Mouse (Mus musculus) kidney, embryonic 14.5 days (tissue): ENCODE data around the gene Wdr25. TPM values are rescaled to one million over a fixed set of nuclear protein-coding genes. Genes with fewer than 3 reads are reported as not detected.

ENCODE experiments used
- ATAC-seq: fragments of 200-750 bp; cut with Nextera tagmentation; 2 replicates; pipeline ENCODE4 v1.8.0; 2017; ENCODE audit warnings: moderate number of reproducible peaks, mild to moderate bottlenecking, moderate TSS enrichment, moderate library complexity; ENCODE audit not compliant: low FRiP score, low TSS enrichment
- H3K27ac ChIP-seq: fragments of 300-500 bp; sonication (generic); 2 replicates; pipeline ENCODE4 v1.5.1; 2014; ENCODE audit warnings: low read depth, mild to moderate bottlenecking, low read length, moderate library complexity, mixed read lengths
- H3K27me3 ChIP-seq: fragments of 300-500 bp; sonication (generic); 2 replicates; pipeline ENCODE4 v1.6.1; 2014; ENCODE audit warnings: mild to moderate bottlenecking, low read length; ENCODE audit not compliant: control insufficient read depth, insufficient read depth
- H3K36me3 ChIP-seq: fragments of 300-500 bp; sonication (generic); 2 replicates; pipeline ENCODE4 v1.6.1; 2014; ENCODE audit warnings: low read length, mixed read lengths; ENCODE audit not compliant: control insufficient read depth, insufficient read depth
- H3K4me1 ChIP-seq: fragments of 300-500 bp; sonication (generic); 2 replicates; pipeline ENCODE4 v1.6.1; 2014; ENCODE audit warnings: low read length, mixed read lengths; ENCODE audit not compliant: control insufficient read depth, insufficient read depth
- H3K4me2 ChIP-seq: fragments of 300-500 bp; sonication (generic); replicated peaks from 2 replicates; pipeline ENCODE4 v1.6.1; 2014; ENCODE audit warnings: low read depth, mild to moderate bottlenecking, low read length
- H3K4me3 ChIP-seq: fragments of 300-500 bp; sonication (generic); 2 replicates; pipeline ENCODE4 v1.5.1; 2014; ENCODE audit warnings: mild to moderate bottlenecking, low read length
- H3K9ac ChIP-seq: fragments of 300-500 bp; sonication (generic); 2 replicates; pipeline ENCODE4 v1.6.1; 2014; ENCODE audit warnings: low read depth, mild to moderate bottlenecking, low read length, moderate library complexity
- H3K9me3 ChIP-seq: fragments of 300-500 bp; sonication (generic); 2 replicates; pipeline ENCODE4 v1.6.1; 2016; ENCODE audit warnings: low read length; ENCODE audit not compliant: control insufficient read depth
- WGBS: fragments of 180-500 bp; shearing (Covaris S2); extraction: QIAGEN DNeasy Blood & Tissue Kit; methylation state at CpG from one replicate; pipeline ENCODE4 v1.1.7; 2014; 5-methylcytosine and 5-hydroxymethylcytosine counted together
- polyA plus RNA-seq: library from polyadenylated mRNA; unstranded; fragments of >200 nt; fragmentation: Nextera tagmentation; extraction: Ambion mirVana; gene quantifications from 2 replicates; pipeline ENCODE4 v1.2.1, GENCODE M21; 2014

Wdr25 gene
- polyA plus RNA-seq, 1 experiment from 2014 or later: 6.0 TPM

DNA sequence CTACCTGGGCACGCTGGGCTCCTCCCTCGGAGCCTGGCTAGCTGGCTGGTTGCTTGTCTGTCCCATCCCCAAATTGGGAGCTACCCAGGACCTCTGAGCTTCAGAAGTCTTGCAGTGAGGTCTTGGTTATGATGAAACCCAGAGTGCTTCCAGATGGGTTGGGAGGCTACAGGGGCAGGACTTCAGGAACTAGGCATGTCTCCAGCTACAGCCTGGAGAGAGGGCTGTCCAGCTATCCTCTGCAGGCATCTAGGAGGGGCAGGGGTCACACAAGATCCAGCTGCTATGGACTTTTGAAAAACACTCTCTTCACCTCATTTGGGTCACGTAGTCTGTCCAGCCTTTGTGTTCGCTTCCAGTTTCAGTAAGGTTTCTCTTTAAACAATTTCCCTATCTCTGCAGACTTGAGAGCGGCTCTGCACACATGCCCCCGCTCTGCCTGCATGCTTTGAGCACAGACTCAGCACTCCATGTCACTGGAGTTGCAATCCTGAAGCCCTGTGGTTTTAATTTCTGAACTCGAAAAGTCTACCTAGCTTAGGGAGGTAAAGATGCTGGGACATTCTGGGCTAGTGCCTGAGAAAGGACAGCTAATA is 35.7 kb upstream of the Wdr25 start:
- Histone ChIP-seq H3K9ac (peak overlapping the region; percentile 18; the same call in 1 of the 2 replicates), H3K4me3 (no peak overlapping the region), H3K4me1 (0 out of 2 replicates have a peak, but pooled peaks cover 5% of the 10 kb centered on the region), H3K27me3 (no peaks in the 10 kb centered on the region), H3K4me2 (no peak overlapping the region), H3K27ac (peak overlapping the region; percentile 25), H3K9me3 (no peaks in the 10 kb centered on the region), H3K36me3 (peaks cover 32% of the 10 kb centered on the region)
- 60% methylated on average over 7 of the region's 7 CpGs for WGBS
- ATAC-seq: no peak

DNA sequence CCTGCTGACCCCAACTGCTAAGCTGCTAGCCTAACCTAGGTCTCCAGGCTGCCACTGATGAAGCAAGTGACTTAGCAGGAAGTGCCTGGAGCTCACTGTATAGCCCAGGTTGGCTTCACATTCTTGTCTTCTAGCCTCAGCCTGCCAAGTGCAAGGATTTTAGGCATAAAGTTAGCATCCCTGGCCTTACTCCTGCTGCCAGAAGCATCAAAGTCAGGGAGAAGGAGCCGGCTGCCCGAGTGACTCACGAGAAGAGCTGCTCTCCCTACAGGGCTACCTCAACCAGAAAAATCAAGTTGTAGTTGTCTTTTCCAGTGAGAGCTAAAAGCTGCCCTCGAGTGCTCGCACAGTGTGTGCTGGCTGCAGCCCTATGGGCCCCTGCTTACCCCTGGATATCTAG is 34.9 kb upstream of the Wdr25 start:
- Histone ChIP-seq H3K4me2 (no peak overlapping the region), H3K36me3 (peaks cover 39% of the 10 kb centered on the region), H3K9ac (no peak overlapping the region), H3K4me1 (0 out of 2 replicates have a peak, but pooled peaks cover 5% of the 10 kb centered on the region), H3K27ac (peak overlapping the region; percentile 25; the same call in 1 of the 2 replicates), H3K4me3 (no peak overlapping the region), H3K27me3 (no peaks in the 10 kb centered on the region), H3K9me3 (no peaks in the 10 kb centered on the region)
- WGBS: 80% methylated on average over 5 of the region's 5 CpGs
- no peak for ATAC-seq

DNA sequence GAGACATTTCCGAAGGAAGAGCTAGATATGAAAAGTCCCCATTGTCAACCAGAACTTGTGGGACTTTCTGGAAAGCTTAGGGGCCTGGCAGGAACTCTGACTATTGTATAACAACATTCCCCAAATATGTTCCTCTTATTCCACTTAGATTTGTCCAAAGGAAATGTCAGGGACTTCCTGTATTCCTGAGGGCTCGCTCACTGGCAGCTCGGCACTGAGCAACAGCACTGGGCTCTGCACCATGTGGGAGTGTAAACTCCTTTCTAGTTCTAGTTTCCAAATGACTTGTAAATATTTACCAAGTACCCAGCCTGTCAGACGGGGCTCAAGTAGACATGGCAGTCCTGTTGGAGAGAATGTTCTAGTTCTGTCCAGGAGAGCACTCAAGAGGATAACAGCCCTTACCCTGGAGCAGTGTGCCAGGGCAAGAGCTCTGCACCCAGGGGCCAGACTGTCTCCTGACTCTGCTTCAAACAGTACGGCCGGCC is 28.4 kb upstream of the Wdr25 start:
- no peak overlapping the region for H3K27ac ChIP-seq
- no peaks in the 10 kb centered on the region for H3K27me3 ChIP-seq
- 83% methylated on average over 6 of the region's 6 CpGs for WGBS
- ATAC-seq: no peak
- H3K36me3 ChIP-seq: peaks cover 86% of the 10 kb centered on the region
- no peaks in the 10 kb centered on the region for H3K4me1 ChIP-seq
- H3K4me3 ChIP-seq: no peak overlapping the region
- no peak overlapping the region for H3K9ac ChIP-seq
- no peak overlapping the region for H3K4me2 ChIP-seq
- no peaks in the 10 kb centered on the region for H3K9me3 ChIP-seq

DNA sequence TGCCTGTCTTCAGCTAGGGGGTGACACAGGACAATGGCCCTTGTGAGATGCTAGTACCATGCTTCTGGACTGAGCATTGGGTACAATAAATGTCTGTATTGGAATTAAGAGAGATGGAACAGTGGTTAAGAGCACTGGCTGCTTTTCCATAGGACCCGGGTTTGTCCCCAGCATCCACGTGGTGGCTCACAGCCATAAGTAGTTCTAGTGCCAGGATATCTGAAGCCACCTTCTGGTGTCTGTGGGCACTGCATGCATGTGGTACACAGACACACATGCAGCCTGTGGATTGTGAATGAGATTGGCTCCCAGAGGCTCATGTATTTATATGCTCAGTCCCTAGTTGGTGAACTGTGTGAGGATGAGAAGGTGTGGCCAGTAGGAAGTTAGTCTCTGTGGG is 23.9 kb upstream of the Wdr25 start:
- Histone ChIP-seq H3K4me1 (no peaks in the 10 kb centered on the region), H3K27ac (no peak overlapping the region), H3K9me3 (no peaks in the 10 kb centered on the region), H3K9ac (no peak overlapping the region), H3K4me2 (no peak overlapping the region), H3K36me3 (peaks cover 70% of the 10 kb centered on the region), H3K27me3 (no peaks in the 10 kb centered on the region), H3K4me3 (no peak overlapping the region)
- ATAC-seq: no peak
- 75% methylated on average over 2 of the region's 2 CpGs for WGBS

DNA sequence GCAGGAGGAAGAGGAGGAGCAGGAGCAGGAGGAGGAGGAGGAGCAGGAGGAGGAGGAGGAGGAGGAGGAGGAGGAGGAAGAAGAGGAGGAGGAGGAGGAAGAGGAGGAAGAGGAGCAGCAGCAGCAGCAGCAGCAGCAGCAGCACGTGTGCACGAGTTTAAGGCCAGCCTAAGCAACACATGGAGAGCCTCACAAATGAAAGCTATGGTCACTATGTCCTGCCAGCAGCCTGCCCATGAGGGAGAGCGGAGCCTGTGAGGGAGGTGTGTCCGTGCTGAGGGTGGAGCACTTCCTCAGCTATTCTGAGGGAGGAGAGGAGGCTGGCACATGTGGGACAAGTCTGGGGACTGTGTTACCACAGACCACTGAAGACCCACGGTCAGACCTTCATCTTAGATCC is 20.3 kb upstream of the Wdr25 start:
- no peak overlapping the region for H3K27ac ChIP-seq
- H3K4me2 ChIP-seq: no peak overlapping the region
- peaks cover 64% of the 10 kb centered on the region for H3K36me3 ChIP-seq
- no peak for ATAC-seq
- no peak overlapping the region for H3K4me3 ChIP-seq
- no peaks in the 10 kb centered on the region for H3K27me3 ChIP-seq
- H3K9ac ChIP-seq: no peak overlapping the region
- WGBS: 91% methylated on average over 5 of the region's 5 CpGs
- no peaks in the 10 kb centered on the region for H3K4me1 ChIP-seq
- no peaks in the 10 kb centered on the region for H3K9me3 ChIP-seq

DNA sequence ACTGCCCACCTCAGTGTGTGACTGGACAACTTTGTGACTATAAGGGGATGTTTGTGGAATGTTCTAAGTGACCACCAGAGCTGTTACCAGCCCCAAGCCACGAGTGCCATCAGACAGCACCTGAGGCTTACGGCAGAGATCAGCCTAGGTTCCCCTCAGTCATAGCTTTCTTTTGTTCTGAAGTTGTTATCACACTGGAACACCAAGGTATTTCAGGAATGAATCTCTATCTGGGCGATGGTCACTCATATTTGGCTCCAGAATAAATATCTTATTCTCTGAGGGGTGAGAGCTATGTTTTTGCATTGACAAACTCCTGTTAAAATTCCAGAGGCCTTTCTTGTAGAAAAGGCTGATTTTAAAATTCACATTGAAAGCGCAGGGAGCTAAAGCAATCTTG is 14.3 kb upstream of the Wdr25 start:
- Histone ChIP-seq H3K36me3 (peaks cover 72% of the 10 kb centered on the region), H3K27me3 (no peaks in the 10 kb centered on the region), H3K4me2 (no peak overlapping the region), H3K9ac (no peak overlapping the region), H3K4me1 (no peaks in the 10 kb centered on the region), H3K9me3 (no peaks in the 10 kb centered on the region), H3K4me3 (no peak overlapping the region), H3K27ac (no peak overlapping the region)
- WGBS: 90% methylated on average over 4 of the region's 4 CpGs
- no peak for ATAC-seq

DNA sequence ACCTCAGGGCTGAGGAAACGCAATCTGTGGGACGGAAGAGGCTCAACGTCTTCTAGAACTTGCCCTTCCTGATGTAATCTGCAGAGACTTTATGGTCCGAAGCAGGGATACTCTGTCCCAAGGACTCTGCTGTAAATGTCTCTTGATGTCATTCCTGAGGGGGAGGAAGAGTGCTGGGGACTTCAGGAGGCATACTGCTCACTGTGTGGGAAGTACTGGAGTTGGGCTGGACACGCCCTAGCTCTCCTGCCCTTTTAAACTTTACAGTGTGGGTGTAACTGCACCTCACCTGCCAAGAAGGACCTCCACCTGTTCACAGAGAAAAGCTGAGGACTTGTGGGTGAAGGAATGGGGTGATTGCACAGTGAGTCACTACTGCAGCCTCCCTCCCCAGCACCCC is 12.8 kb upstream of the Wdr25 start:
- no peak overlapping the region for H3K27ac ChIP-seq
- H3K4me1 ChIP-seq: no peaks in the 10 kb centered on the region
- WGBS: 66% methylated on average over 5 of the region's 5 CpGs
- no peak overlapping the region for H3K4me3 ChIP-seq
- H3K27me3 ChIP-seq: no peaks in the 10 kb centered on the region
- ATAC-seq: peak; percentile 46; the same call in 1 of the 2 replicates
- H3K9me3 ChIP-seq: no peaks in the 10 kb centered on the region
- no peak overlapping the region for H3K4me2 ChIP-seq
- H3K36me3 ChIP-seq: peaks cover 72% of the 10 kb centered on the region
- no peak overlapping the region for H3K9ac ChIP-seq

DNA sequence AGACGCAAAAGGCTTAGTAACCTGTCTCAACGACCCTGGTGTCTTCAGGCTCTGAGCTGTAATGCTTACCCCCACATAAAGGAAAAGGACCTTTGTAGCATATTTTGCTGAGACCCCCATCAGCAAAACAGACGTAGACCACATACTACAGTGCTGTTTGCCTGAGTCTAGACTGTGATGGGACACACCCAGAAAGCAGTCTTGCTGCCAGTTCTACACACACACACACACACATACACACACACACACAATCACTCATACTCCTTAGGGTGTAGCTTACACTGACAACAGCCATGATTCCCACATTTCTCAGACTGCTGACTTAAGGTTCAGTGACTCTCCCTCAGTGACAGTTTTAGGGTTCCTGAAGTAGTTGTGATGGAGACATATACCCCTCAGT is 12.2 kb upstream of the Wdr25 start:
- peaks cover 76% of the 10 kb centered on the region for H3K36me3 ChIP-seq
- no peak overlapping the region for H3K9ac ChIP-seq
- H3K4me1 ChIP-seq: no peaks in the 10 kb centered on the region
- no peaks in the 10 kb centered on the region for H3K27me3 ChIP-seq
- no peak overlapping the region for H3K4me3 ChIP-seq
- 79% methylated on average over 3 of the region's 3 CpGs for WGBS
- no peak overlapping the region for H3K4me2 ChIP-seq
- no peak overlapping the region for H3K27ac ChIP-seq
- no peak for ATAC-seq
- no peaks in the 10 kb centered on the region for H3K9me3 ChIP-seq

DNA sequence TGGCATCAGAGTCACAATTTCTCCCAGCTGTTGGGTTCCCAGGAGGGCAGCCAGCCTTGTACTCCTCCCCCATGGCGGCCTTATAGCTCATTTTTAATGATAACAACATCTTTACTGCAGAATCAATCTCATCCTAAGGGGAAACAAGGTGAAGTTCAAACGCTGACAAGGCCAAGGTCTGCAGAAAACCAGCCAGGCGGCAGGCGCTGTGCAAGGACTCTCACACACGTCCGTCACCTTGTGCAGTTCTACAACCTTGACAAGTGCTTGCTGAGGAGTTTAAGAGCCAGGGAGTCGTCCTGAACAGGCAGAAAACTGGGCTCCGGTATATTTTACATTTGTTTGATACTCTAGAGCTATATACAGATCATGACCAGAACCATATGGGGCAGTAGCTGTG is 10.7 kb upstream of the Wdr25 start:
- Histone ChIP-seq H3K27me3 (no peaks in the 10 kb centered on the region), H3K4me1 (no peaks in the 10 kb centered on the region), H3K36me3 (peaks cover 83% of the 10 kb centered on the region), H3K9ac (no peak overlapping the region), H3K4me3 (no peak overlapping the region), H3K4me2 (no peak overlapping the region), H3K27ac (no peak overlapping the region), H3K9me3 (no peaks in the 10 kb centered on the region)
- no peak for ATAC-seq
- WGBS: 89% methylated on average over 8 of the region's 8 CpGs
